Comparison of ENCODE assay signal across 21 mouse cellular contexts in genomic region chr13:24567176-24567811, GRCm38 (mm10). TPM values are rescaled to one million over a fixed set of nuclear protein-coding genes. Genes with fewer than 3 reads are reported as not detected.
A peak's percentile ranks its signal among the peaks of the same experiment; 100 is the strongest.
DNase-seq lines count a peak whose midpoint lies in the region; ATAC-seq and TF ChIP-seq lines count a peak whose summit lies in the region.
"Had no signal": no experiment of that assay in that cellular context is flagged by ENCODE, and none has a peak within 500 bp of the region (broad histone marks: within the 10 kb centered on the region; RNA-seq: fewer than 3 reads in every experiment).

No protein-coding gene starts in this region.

- H3K9me3 ChIP-seq in heart, embryonic 13.5 days = no peaks in the 10 kb centered on the region
- H3K9me3 ChIP-seq in MEL (replicated peaks; ENCODE audit: insufficient read depth, low read length) = no peaks in the 10 kb centered on the region
- no peaks in the 10 kb centered on the region for H3K9me3 ChIP-seq in limb, embryonic 10.5 days (replicated peaks)
- H3K9me3 ChIP-seq: kidney, embryonic 15.5 days; limb, embryonic 13.5 days; liver, embryonic 13.5 days had no signal

- peaks cover 53% of the 10 kb centered on the region for H3K4me1 ChIP-seq in heart, embryonic 13.5 days
- peaks cover 0 to 4% of the 10 kb centered on the region in 2 experiments; a peak in 1 of 4 replicates for H3K4me1 ChIP-seq in MEL (ENCODE audit: control insufficient read depth in 1 of 2, insufficient read depth in 2 of 2, low read length in 2 of 2)
- peaks cover 7% of the 10 kb centered on the region for H3K4me1 ChIP-seq in lung, adult 2 months (ENCODE audit: control insufficient read depth, insufficient read depth, low read length)
- H3K4me1 ChIP-seq in limb, embryonic 10.5 days = 0 out of 2 replicates have a peak, but pooled peaks cover 7% of the 10 kb centered on the region

- peak overlapping the region; percentile 96 for H3K27ac ChIP-seq in heart, embryonic 13.5 days (replicated peaks)
- H3K27ac ChIP-seq in MEL (ENCODE audit: control insufficient read depth, low read depth, low read length) = no peak overlapping the region
- no peak overlapping the region for H3K27ac ChIP-seq in limb, embryonic 10.5 days
- H3K27ac ChIP-seq: hindbrain, postnatal 0 days; macrophage had no signal

- no peaks in the 10 kb centered on the region for H3K79me2 ChIP-seq in MEL (ENCODE audit: control insufficient read depth, insufficient read depth, low read length, poor library complexity)

- H3K36me3 ChIP-seq in heart, embryonic 13.5 days = no peaks in the 10 kb centered on the region
- peaks cover 0 to 4% of the 10 kb centered on the region in 2 experiments; a peak in 2 of 4 replicates for H3K36me3 ChIP-seq in MEL (ENCODE audit: control insufficient read depth in 1 of 2, insufficient read depth in 2 of 2, low read length in 2 of 2)
- no peaks in the 10 kb centered on the region for H3K36me3 ChIP-seq in limb, embryonic 10.5 days
- H3K36me3 ChIP-seq: kidney, embryonic 15.5 days; limb, embryonic 13.5 days; liver, embryonic 13.5 days had no signal

- no peak for TF ChIP-seq EP300 in MEL (IDR thresholded peaks at IDR 0.05; ENCODE audit: low read depth in 1 of 2, low read length in 2 of 2)

- no peak overlapping the region for H3K4me2 ChIP-seq in heart, embryonic 13.5 days
- H3K4me2 ChIP-seq: kidney, embryonic 15.5 days; limb, embryonic 13.5 days; liver, embryonic 13.5 days had no signal

- ATAC-seq in heart, embryonic 13.5 days (ENCODE audit: extremely low read depth, insufficient number of reproducible peaks, low FRiP score, low TSS enrichment) = no peak
- ATAC-seq: forebrain, embryonic 14.5 days; hindbrain, postnatal 0 days had no signal

- H3K27me3 ChIP-seq in heart, embryonic 13.5 days (replicated peaks) = no peaks in the 10 kb centered on the region
- no peaks in the 10 kb centered on the region for H3K27me3 ChIP-seq in MEL (ENCODE audit: control insufficient read depth in 1 of 2, insufficient read depth in 2 of 2, low read length in 2 of 2)
- H3K27me3 ChIP-seq in limb, embryonic 10.5 days (ENCODE audit: low read depth, poor library complexity, severe bottlenecking) = no peaks in the 10 kb centered on the region
- H3K27me3 ChIP-seq: kidney, embryonic 15.5 days; limb, embryonic 13.5 days; liver, embryonic 13.5 days had no signal

- DNase-seq in heart, adult 18-20 months = no peak
- DNase-seq in MEL (ENCODE audit: low read depth, low spot score) = no peak
- peak; percentile 41 for DNase-seq in lung, adult 2 months
- peak; percentile 22 for DNase-seq in lung, postnatal 14 days
- DNase-seq in limb, embryonic 10.5 days (ENCODE audit: low spot score) = no peak
- no peak for DNase-seq in urinary bladder, postnatal 25 days (ENCODE audit: low spot score)
- DNase-seq: adrenal gland, postnatal 10 days; B cell, adult 2 months; cerebellum, adult 2 months; cerebellum, postnatal 25 days; embryo, embryonic 11 days; kidney, adult 11 months; kidney, postnatal 36 days; liver, embryonic 13.5 days; thymus, postnatal 25 days had no signal

- TF ChIP-seq RAD21 in MEL (IDR thresholded peaks at IDR 0.05; ENCODE audit: low read depth, low read length) = no peak

- no peak overlapping the region for H3K4me3 ChIP-seq in heart, embryonic 13.5 days
- H3K4me3 ChIP-seq in MEL (ENCODE audit: control insufficient read depth in 1 of 2, insufficient read depth in 1 of 2, low read depth in 2 of 2, low read length in 2 of 2) = no peak overlapping the region
- no peak overlapping the region for H3K4me3 ChIP-seq in lung, adult 2 months (replicated peaks; ENCODE audit: extremely low read depth, low read depth, low read length)
- no peak overlapping the region for H3K4me3 ChIP-seq in limb, embryonic 10.5 days
- H3K4me3 ChIP-seq: kidney, embryonic 15.5 days; limb, embryonic 13.5 days; liver, embryonic 13.5 days had no signal

- WGBS in heart, embryonic 13.5 days = 79% methylated on average over 11 of the region's 11 CpGs
- 69% methylated on average over 11 of the region's 11 CpGs for WGBS in lung, adult 2 months
- 87% methylated on average over 11 of the region's 11 CpGs for WGBS in limb, embryonic 10.5 days

- no peak for TF ChIP-seq POLR2A in MEL (IDR thresholded peaks at IDR 0.05; ENCODE audit: control insufficient read depth in 1 of 2, insufficient read depth in 1 of 2, low read depth in 1 of 2, low read length in 2 of 2, poor library complexity in 1 of 2)
- no peak for TF ChIP-seq POLR2A in lung, adult 2 months (IDR thresholded peaks at IDR 0.05; ENCODE audit: borderline replicate concordance, extremely low read depth, low read depth, low read length)

- no peak overlapping the region for H3K9ac ChIP-seq in heart, embryonic 13.5 days
- no peak overlapping the region for H3K9ac ChIP-seq in MEL (ENCODE audit: control insufficient read depth, low read depth, low read length, poor library complexity, severe bottlenecking)
- H3K9ac ChIP-seq: kidney, embryonic 15.5 days; limb, embryonic 13.5 days; liver, embryonic 13.5 days had no signal

- no peak for TF ChIP-seq CTCF in MEL (IDR thresholded peaks at IDR 0.05 in 2 of 3, conservative IDR thresholded peaks at IDR 0.05 in 1 of 3; ENCODE audit: control insufficient read depth in 1 of 3, insufficient read depth in 1 of 3, low read depth in 2 of 3, low read length in 3 of 3, poor library complexity in 1 of 3, severe bottlenecking in 1 of 3)
- TF ChIP-seq CTCF in lung, adult 2 months (IDR thresholded peaks at IDR 0.05; ENCODE audit: insufficient read depth, low read length) = no peak

TF ChIP-seq in MEL, 35 proteins besides CTCF, POLR2A, EP300 and RAD21:
- no peak for TF ChIP-seq TAL1 (IDR thresholded peaks at IDR 0.05; ENCODE audit: low read length)
- no peak for TF ChIP-seq ELF1 (IDR thresholded peaks at IDR 0.05; ENCODE audit: low read depth, low read length)
- TF ChIP-seq NRF1 (IDR thresholded peaks at IDR 0.05; ENCODE audit: insufficient read depth, low read depth, low read length, poor library complexity, severe bottlenecking) = no peak
- peak; percentile 68 for TF ChIP-seq ZKSCAN1 (IDR thresholded peaks at IDR 0.05; ENCODE audit: low read depth, low read length)
- TF ChIP-seq MAX (IDR thresholded peaks at IDR 0.05; ENCODE audit: low read length) = no peak
- no peak for TF ChIP-seq UBTF (IDR thresholded peaks at IDR 0.05; ENCODE audit: borderline replicate concordance, insufficient read depth, low read depth, low read length)
- no peak for TF ChIP-seq MYB (IDR thresholded peaks at IDR 0.05; ENCODE audit: low read depth, low read length)

RNA-seq across cellular contexts. Expression of gene Ripor2, which starts 14.7 kb away (rescaled TPM):
- polyA plus RNA-seq in heart, embryonic 13.5 days (2015; fragmentation: Nextera tagmentation; extraction: Ambion mirVana) = 10.1 and 10.8 TPM in 2 replicates
- total RNA-seq in heart, adult 18-20 months (2021) = 10 to 100 TPM in 1 of 2 experiments, 1 to 10 TPM in 1; 7.0 to 11.4 TPM
- 13.5 and 13.9 TPM in 2 replicates for total RNA-seq in MEL (2012; rRNA removed)
- polyA plus RNA-seq in MEL (2012; ENCODE audit: insufficient read depth in 1 of 2, insufficient read length in 2 of 2, low read depth in 1 of 2, low replicate concordance in 2 of 2, missing spikeins in 1 of 2) = 10 to 100 TPM in 1 of 2 experiments, not detected in 1; 18.5 TPM
- 5.3 and 8.8 TPM in 2 replicates for polyA plus RNA-seq in lung, adult 2 months (2012; rRNA removed)
- polyA plus RNA-seq in limb, embryonic 10.5 days (2016; fragmentation: Nextera tagmentation; extraction: Ambion mirVana) = 0.36 and 0.90 TPM in 2 replicates

Comparison
In these comparisons a context has a peak if more than half of its experiments do, and no peak if none do; other contexts are left out.
1. DNase-seq: peak in lung, adult 2 months (single experiment) and lung, postnatal 14 days (single experiment); none in heart, adult 18-20 months (0 of 2), MEL (single experiment), limb, embryonic 10.5 days (single experiment) and urinary bladder, postnatal 25 days (single experiment).